Mouse (Mus musculus) lung, postnatal 25 days (tissue): ENCODE results near the gene Runx2.

Experiments
- DNase-seq: peaks from one replicate; pipeline ENCODE4 v3.0.0; 2022; ENCODE audit warnings: low spot score

Gene Runx2

DNA sequence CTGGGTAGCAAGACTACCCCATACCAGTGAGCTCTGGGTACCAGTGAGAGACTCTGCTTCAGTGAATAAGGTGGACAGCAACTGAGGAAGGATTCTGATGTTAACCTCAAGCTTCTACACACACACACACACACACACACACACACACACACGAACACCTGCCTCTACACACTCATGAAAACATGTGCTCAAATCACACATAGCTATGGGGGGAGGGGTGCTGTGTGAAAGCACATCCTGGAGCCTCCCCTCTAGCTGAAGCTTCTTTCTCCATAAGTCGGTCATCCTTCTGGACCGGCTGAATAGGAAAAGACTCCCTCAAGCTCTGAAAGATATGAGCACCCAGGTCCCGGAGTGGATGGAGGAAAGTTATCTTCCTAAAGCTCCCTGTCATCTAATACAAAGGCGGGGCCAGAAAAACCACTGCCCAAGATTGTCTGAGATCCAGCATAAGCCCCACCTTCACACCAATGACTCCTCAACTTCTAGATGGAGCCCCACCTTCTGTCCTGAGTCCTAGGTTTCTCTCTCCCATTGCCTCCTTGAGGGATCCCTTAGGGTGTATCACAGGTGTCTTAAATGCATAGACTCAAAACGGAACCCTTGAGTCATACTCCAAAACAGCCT lies 152.4 kb downstream of the Runx2 start:
- no peak for DNase-seq

DNA sequence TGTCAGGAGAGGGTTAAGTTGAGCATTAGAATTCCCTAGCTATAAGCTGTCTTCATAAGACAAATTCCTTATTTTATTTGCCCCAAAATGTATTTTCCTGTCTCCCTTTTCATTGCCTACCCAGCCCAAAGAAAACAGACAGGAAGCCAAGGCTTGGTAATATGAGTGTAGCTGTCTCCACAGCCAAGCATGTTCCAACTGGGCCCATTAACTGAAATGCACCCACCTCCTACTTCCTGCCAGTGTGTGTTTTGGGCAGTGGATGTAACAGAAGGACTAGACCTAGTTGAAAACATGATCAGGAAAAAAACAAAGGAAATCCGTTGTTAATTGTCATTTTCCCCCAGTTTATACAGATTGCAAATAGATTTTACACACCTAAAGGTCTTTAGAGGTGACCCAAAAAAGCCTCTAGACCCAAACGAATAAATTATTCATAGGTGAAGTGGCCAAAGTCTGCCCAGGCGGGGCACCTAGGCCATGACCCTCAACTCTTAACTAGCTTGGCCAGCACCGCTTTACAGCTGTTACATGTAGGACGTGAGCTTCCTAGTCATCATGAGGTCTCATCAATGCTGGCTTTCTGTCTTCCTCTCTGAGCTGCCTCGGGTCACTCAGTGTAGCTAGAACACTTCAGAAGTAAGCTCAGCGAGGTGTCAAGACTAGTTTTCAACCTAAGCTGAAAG lies 154.3 kb downstream of the Runx2 start:
- no peak for DNase-seq

DNA sequence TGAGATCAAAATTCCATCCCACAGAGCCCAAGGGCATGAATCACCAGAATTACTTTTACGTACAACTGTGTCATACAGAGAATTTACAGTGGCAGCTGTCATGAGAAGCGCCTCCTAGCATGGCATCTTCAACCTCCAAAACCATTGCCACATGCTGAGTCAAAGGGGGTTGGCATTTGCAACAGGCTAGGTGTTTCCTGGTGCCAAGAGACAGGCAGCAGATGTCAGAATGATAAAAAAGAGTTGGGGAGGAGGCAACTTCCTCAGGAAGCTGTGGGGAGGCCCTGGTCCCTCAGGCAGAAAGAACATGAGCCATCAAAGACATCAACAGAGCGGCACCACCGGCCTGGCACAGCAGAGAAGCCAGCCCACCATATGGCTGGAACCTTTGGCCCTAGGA lies 160.1 kb downstream of the Runx2 start:
- peak; percentile 59 for DNase-seq

GRCm38 (mm10) chr17:44653081-44653480 lies 161.5 kb downstream of the Runx2 start:
- DNase-seq, result peak; percentile 47

- no peak for DNase-seq
Measured at GRCm38 (mm10) chr17:44652054-44652453, 162.5 kb downstream of the Runx2 start.

- DNase-seq, result no peak
Measured at GRCm38 (mm10) chr17:44651613-44652012, 163.0 kb downstream of the Runx2 start.

GRCm38 (mm10) chr17:44650431-44650830 lies 164.2 kb downstream of the Runx2 start:
- DNase-seq, result no peak

GRCm38 (mm10) chr17:44649056-44649455 lies 165.5 kb downstream of the Runx2 start:
- DNase-seq, result no peak

- DNase-seq, result no peak
Measured at GRCm38 (mm10) chr17:44647916-44648315, 166.7 kb downstream of the Runx2 start.

GRCm38 (mm10) chr17:44645146-44645545 lies 169.5 kb downstream of the Runx2 start:
- DNase-seq, result no peak

GRCm38 (mm10) chr17:44643260-44643659 lies 171.3 kb downstream of the Runx2 start:
- no peak for DNase-seq

DNA sequence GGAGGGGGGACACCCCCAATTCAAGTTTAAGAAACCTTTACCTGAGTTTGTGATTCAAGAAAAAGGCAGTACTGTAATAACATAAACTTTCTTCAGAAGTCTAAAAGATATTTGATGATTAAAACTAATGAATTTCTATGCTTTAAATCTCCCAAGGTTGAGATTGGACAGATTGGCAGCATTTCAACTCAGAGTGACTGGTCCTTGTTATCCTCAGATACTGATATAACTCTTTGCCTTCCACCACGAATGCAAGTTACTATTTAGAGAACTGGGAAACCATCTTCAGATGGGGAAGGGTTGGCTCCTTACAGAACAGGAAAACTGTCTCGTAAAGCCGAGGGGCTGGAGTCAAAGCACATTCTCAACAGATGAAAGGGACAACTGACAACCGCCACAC lies 172.5 kb downstream of the Runx2 start:
- DNase-seq, result no peak

DNA sequence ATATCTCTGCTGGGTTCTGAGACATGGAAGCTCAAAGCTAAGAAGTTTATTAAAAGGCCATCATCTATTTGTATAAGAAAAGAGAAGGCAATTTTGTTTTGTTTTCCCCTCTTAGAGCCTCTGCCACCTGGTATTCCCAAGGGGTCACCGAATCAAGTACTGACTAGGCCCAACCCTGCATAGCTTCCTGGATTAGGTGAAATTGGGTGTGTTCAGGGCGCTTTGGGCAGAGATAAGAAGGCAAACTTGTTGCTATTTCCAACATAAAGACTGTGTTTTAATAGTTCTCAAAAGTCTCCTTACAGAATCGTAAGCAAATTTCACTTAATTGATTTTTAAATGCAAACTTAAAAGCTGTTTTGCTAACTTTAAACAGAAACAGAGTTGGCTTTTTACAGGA lies 173.7 kb downstream of the Runx2 start:
- DNase-seq, result no peak

DNA sequence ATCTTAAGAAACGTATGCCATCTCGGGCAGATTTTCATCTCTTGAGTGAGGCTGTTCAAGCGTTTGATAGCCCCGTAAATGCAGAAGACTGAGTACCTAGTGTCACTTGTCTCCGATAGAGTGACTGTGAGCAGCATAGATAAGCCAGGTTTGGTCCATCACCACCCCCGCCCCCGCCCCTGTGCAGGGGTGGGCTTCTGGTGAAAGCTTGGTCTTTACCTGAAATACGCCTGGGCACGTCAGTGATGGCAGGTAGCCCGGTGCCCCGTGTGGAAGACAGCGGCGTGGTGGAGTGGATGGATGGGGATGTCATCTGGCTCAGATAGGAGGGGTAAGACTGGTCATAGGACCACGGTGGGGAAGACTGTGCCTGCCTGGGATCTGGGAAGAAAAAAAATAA lies 175.2 kb downstream of the Runx2 start:
- no peak for DNase-seq

DNA sequence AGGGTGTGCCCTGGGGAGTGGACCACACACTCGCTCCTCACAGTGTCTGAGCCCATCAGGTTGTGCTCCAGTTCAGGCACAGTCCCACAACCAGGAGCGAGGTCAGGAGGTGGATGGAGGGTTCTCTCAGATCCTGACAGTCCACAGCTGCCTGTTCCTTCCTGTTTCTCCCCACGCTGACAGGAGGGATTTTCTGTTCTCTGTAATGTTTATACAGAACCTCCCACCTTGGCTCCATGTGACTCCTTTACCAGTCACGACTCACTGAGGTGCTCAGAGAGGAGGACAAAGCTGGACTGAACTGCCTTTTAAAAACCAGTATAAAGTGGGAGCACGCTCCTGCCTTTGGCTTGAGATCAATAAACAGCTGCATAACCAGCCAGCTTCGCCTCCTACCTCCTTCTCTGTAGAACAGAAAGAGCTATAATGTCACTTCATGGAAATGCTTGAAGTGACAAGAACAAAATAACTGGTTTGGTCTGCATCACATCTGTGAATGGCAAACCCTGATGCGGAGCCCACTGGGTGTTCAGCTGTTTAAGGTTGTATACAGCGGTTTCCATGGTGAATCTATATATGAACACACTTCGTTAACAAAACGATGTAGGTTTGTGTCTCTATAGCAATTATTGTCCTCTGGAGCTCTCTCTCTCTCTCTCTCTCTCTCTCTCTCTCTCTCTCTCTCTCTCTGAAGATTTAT lies 177.3 kb downstream of the Runx2 start:
- DNase-seq, result no peak

DNA sequence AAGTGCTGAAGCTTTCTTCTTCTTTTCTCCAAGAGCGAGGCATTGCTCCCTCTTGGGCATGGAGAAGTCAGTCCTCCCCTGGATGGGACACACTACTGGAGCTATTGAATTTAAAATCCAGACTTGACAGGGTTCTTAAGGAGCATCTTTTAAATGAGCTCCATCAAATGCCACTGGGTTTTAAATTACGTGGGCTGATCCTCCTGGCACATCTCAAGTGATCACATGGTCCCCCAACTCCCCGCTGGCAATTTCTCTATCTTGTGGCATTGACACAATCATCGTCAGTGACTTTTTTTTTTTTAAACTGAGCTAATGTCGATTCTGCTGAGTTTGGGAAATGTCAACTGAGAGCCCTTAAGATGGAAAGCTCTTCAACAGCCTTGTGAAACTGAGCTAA lies 180.1 kb downstream of the Runx2 start:
- no peak for DNase-seq

GRCm38 (mm10) chr17:44633607-44634415 lies 180.8 kb downstream of the Runx2 start:
- no peak for DNase-seq

DNA sequence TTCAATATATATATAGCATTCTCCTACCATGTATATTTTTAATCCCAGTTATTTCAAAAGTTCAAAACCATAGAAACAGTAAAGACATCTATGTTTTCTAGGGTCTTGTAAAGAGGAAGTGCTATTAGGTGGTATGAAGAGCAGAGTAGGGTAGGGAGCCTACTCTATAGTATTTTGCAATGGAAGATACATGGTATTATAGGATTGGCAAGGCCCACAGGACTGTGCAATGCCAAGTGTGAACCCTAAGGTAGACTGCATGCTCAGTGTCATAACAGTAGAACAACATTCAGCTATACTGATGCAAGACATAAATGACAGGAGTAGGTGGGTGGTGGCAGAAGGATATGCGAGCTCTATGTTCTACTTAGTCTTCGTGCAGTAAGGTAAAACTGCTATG lies 181.7 kb downstream of the Runx2 start:
- no peak for DNase-seq

DNA sequence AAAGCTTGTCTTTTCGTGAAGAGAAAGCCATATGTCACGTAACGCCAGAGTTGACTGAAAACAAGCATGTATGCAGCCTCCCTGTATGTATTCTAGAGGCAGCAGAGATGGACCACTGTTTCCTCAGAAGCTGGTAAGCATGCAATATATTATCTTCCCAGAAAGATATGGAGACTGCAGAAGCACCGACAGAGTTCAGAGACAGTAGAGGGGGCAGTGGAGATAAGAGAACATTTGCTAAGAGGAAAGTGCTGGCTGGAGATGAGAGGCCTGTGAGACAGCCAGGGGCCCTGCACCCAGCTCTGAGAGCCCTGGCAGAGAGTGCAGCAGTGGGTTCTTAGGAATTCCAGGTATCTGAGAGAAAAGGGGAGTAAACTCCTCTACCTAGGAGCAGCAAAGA lies 182.3 kb downstream of the Runx2 start:
- no peak for DNase-seq

- DNase-seq, result no peak
Measured at GRCm38 (mm10) chr17:44631577-44631976, 183.0 kb downstream of the Runx2 start.

DNA sequence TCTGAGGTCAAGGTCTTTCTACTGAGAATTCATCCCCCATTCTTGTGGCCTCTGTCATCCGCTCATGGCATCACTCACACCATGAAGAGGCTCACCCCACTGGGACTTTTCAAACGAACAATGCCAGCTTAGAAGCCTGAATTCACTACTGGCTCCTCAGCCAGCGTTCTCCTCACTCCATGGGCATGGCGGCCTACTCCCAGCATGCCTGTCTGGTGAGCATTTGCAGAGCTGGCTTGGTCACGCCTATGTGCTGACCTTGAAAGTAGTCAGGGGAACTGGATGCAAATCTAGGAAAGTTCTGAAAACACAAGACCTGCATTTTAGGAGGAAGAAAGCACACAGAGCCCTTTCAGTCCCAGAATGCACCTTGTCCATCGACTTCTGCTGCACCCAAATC lies 187.3 kb downstream of the Runx2 start:
- no peak for DNase-seq

GRCm38 (mm10) chr17:44623707-44624106 lies 190.9 kb downstream of the Runx2 start:
- peak; percentile 14 for DNase-seq

DNA sequence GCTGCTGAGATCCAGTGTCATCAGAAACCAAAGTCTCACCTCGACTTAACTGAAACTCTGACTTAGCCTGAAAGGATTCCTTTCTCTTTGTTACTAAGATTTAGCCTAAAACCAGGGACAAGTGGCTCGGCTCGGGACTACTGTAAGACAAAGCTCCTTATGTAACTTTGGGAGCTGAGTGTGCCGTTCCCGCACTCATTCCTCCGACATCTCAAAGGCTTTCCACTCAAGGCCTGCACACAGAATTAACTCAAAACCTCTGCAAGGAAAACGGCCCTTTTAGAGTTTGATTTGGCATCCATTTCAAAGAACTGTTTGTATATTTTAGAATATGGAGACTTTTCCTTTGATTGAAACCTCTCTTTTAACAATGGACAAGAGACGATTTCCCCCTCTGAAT lies 191.3 kb downstream of the Runx2 start:
- peak; percentile 31 for DNase-seq
